Mouse (Mus musculus) erythroblast, embryonic 14.5 days (primary cell): ENCODE data around the gene Ccdc33.

Source experiments
- GATA1 ChIP-seq: IDR thresholded peaks from 2 replicates; pipeline ENCODE4 v1.6.1; 2012; ENCODE audit warnings: low read length, inconsistent platforms, mixed read lengths
- TAL1 ChIP-seq: IDR thresholded peaks from 3 replicates; pipeline ENCODE4 v1.6.1; 2012; ENCODE audit warnings: low read length, inconsistent platforms, mixed read lengths

GRCm38 (mm10) chr9:58087277-58087998 lies 31.2 kb downstream of the Ccdc33 start:
- TF ChIP-seq GATA1 (no peak), TAL1 (no peak)
